Mouse (Mus musculus) heart, adult 11 months (tissue): ENCODE results near the gene Ddx25.

Experiments
- DNase-seq: peaks from one replicate; pipeline ENCODE4 v3.0.0; 2022

Gene Ddx25

GRCm38 (mm10) chr9:35558257-35559008 lies at the start of gene Ddx25, which contains the start of gene Pus3:
Gene Ddx25 (minus strand): TSS chr9:35558528.
Gene Pus3 (plus strand): TSS chr9:35558595.
- DNase-seq, result no peak

GRCm38 (mm10) chr9:35607647-35608405 lies 49.5 kb upstream of the Ddx25 start:
- DNase-seq, result no peak

GRCm38 (mm10) chr9:35592903-35593302 lies 34.6 kb upstream of the Ddx25 start:
- DNase-seq, result no peak

GRCm38 (mm10) chr9:35587674-35588073 lies 29.3 kb upstream of the Ddx25 start:
- no peak for DNase-seq

- DNase-seq, result no peak
These were observed 16.1 kb upstream of the Ddx25 start for GRCm38 (mm10) chr9:35574416-35574815.

- no peak for DNase-seq
These were observed 12.3 kb upstream of the Ddx25 start for GRCm38 (mm10) chr9:35570663-35571062.

GRCm38 (mm10) chr9:35569571-35570534 lies 11.5 kb upstream of the Ddx25 start, which contains the start of the genes Pate2 and Hyls1:
Gene Pate2 (plus strand): TSS chr9:35570284.
Gene Hyls1 (minus strand): TSS chr9:35570398.
- DNase-seq, result peak; percentile 100

- DNase-seq, result peak; percentile 57
These were observed 9.7 kb upstream of the Ddx25 start for GRCm38 (mm10) chr9:35567995-35568394.

- peak; percentile 52 for DNase-seq
These were observed 6.4 kb upstream of the Ddx25 start for GRCm38 (mm10) chr9:35564536-35565240.

GRCm38 (mm10) chr9:35561583-35561982 lies 3.3 kb upstream of the Ddx25 start:
- peak; percentile 71 for DNase-seq

- DNase-seq, result peak; percentile 58
These were observed 2.7 kb upstream of the Ddx25 start for GRCm38 (mm10) chr9:35561076-35561475.

GRCm38 (mm10) chr9:35559009-35559890 lies 922 bp upstream of the Ddx25 start:
- DNase-seq, result peak; percentile 97

GRCm38 (mm10) chr9:35556494-35557102 lies 1.7 kb downstream of the Ddx25 start:
- peak; percentile 54 for DNase-seq

GRCm38 (mm10) chr9:35548455-35548854 lies 9.9 kb downstream of the Ddx25 start:
- peak; percentile 55 for DNase-seq

GRCm38 (mm10) chr9:35546745-35547144 lies 11.6 kb downstream of the Ddx25 start:
- peak; percentile 89 for DNase-seq

GRCm38 (mm10) chr9:35545704-35546103 lies 12.6 kb downstream of the Ddx25 start:
- DNase-seq, result peak; percentile 24

GRCm38 (mm10) chr9:35544666-35545065 lies 13.7 kb downstream of the Ddx25 start:
- DNase-seq, result peak; percentile 94

GRCm38 (mm10) chr9:35543099-35543860 lies 15.0 kb downstream of the Ddx25 start:
- DNase-seq, result peak; percentile 86

GRCm38 (mm10) chr9:35541941-35542340 lies 16.4 kb downstream of the Ddx25 start:
- peak; percentile 67 for DNase-seq

GRCm38 (mm10) chr9:35541488-35541887 lies 16.8 kb downstream of the Ddx25 start:
- DNase-seq, result peak; percentile 85
